Mouse (Mus musculus): ENCODE results near the gene Lrrc20. TPM values are rescaled to one million over a fixed set of nuclear protein-coding genes. Genes with fewer than 3 reads are reported as not detected.

The Lrrc20 gene
- polyA plus RNA-seq, 1 experiment from 2014 or later: 11.8 TPM

- Histone ChIP-seq H3K27me3 (ENCODE audit: control insufficient read depth, insufficient read depth, low read length) (no peaks in the 10 kb centered on the region), H3K4me3 (ENCODE audit: low read depth, low read length) (no peak overlapping the region), H3K36me3 (ENCODE audit: control insufficient read depth, insufficient read depth, low read length) (peaks cover 2% of the 10 kb centered on the region; the same call in 1 of the 2 replicates), H3K9me3 (ENCODE audit: control insufficient read depth, low read length) (no peaks in the 10 kb centered on the region), H3K4me2 (ENCODE audit: low read depth, severe bottlenecking) (no peak overlapping the region), H3K9ac (ENCODE audit: low read length) (no peak overlapping the region), H3K4me1 (ENCODE audit: control insufficient read depth, insufficient read depth, low read length) (peaks cover 17% of the 10 kb centered on the region), H3K27ac (replicated peaks; ENCODE audit: low read depth, low read length) (peak overlapping the region; percentile 60; the same call in 1 of the 2 replicates)
- WGBS: 46% methylated on average over 4 of the region's 4 CpGs
- DNase-seq (ENCODE audit: low spot score) (peak; percentile 40), ATAC-seq (ENCODE audit: insufficient number of reproducible peaks, low FRiP score, low TSS enrichment, low read depth) (no peak; the same call in 1 of the 2 replicates)
These were observed 19.9 kb downstream of the Lrrc20 start for GRCm38 (mm10) chr10:61495461-61495860.

GRCm38 (mm10) chr10:61496231-61496630, 20.6 kb downstream of the Lrrc20 start:
- Histone ChIP-seq H3K4me2 (ENCODE audit: low read depth, severe bottlenecking) (no peak overlapping the region), H3K4me1 (ENCODE audit: control insufficient read depth, insufficient read depth, low read length) (peaks cover 17% of the 10 kb centered on the region), H3K4me3 (ENCODE audit: low read depth, low read length) (no peak overlapping the region), H3K36me3 (ENCODE audit: control insufficient read depth, insufficient read depth, low read length) (peaks cover 2% of the 10 kb centered on the region; the same call in 1 of the 2 replicates), H3K27ac (replicated peaks; ENCODE audit: low read depth, low read length) (peak overlapping the region; percentile 60), H3K27me3 (ENCODE audit: control insufficient read depth, insufficient read depth, low read length) (no peaks in the 10 kb centered on the region), H3K9me3 (ENCODE audit: control insufficient read depth, low read length) (no peaks in the 10 kb centered on the region), H3K9ac (ENCODE audit: low read length) (peak overlapping the region; percentile 24; the same call in 1 of the 2 replicates)
- ATAC-seq (ENCODE audit: insufficient number of reproducible peaks, low FRiP score, low TSS enrichment, low read depth) (no peak), DNase-seq (ENCODE audit: low spot score) (no peak)
- WGBS: 71% methylated on average over 9 of the region's 9 CpGs

GRCm38 (mm10) chr10:61499505-61500466, 24.2 kb downstream of the Lrrc20 start:
- no peak overlapping the region for H3K27ac ChIP-seq (replicated peaks; ENCODE audit: low read depth, low read length)
- no peaks in the 10 kb centered on the region for H3K9me3 ChIP-seq (ENCODE audit: control insufficient read depth, low read length)
- H3K4me1 ChIP-seq (ENCODE audit: control insufficient read depth, insufficient read depth, low read length): peaks cover 17% of the 10 kb centered on the region
- peaks cover 2% of the 10 kb centered on the region; the same call in 1 of the 2 replicates for H3K36me3 ChIP-seq (ENCODE audit: control insufficient read depth, insufficient read depth, low read length)
- H3K9ac ChIP-seq (ENCODE audit: low read length): no peak overlapping the region
- H3K4me2 ChIP-seq (ENCODE audit: low read depth, severe bottlenecking): no peak overlapping the region
- no peak for ATAC-seq (ENCODE audit: insufficient number of reproducible peaks, low FRiP score, low TSS enrichment, low read depth)
- 58% methylated on average over 20 of the region's 20 CpGs for WGBS
- DNase-seq (ENCODE audit: low spot score): no peak
- H3K4me3 ChIP-seq (ENCODE audit: low read depth, low read length): no peak overlapping the region
- H3K27me3 ChIP-seq (ENCODE audit: control insufficient read depth, insufficient read depth, low read length): no peaks in the 10 kb centered on the region

DNA sequence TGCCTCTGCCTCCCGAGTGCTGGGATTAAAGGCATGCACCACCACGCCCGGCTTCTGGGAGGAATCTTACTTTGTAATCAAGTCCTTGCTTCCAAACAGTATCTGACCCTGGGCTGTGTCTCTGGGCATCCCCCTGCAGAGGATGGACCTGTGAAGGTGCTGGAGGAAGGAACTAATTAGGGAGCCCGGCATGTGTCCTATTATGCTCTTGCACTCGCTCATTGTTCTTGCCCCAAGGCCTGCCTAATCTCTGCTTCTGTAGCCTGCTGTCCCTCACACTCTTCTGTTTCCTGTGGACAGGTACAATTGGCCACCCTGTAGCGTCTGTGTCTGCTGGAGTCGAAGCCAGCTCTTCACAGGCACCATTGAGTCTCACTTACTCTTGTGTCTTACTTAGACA, 25.2 kb downstream of the Lrrc20 start:
- Histone ChIP-seq H3K27ac (replicated peaks; ENCODE audit: low read depth, low read length) (no peak overlapping the region), H3K27me3 (ENCODE audit: control insufficient read depth, insufficient read depth, low read length) (no peaks in the 10 kb centered on the region), H3K9ac (ENCODE audit: low read length) (no peak overlapping the region), H3K9me3 (ENCODE audit: control insufficient read depth, low read length) (no peaks in the 10 kb centered on the region), H3K4me3 (ENCODE audit: low read depth, low read length) (no peak overlapping the region), H3K36me3 (ENCODE audit: control insufficient read depth, insufficient read depth, low read length) (peaks cover 2% of the 10 kb centered on the region; the same call in 1 of the 2 replicates), H3K4me2 (ENCODE audit: low read depth, severe bottlenecking) (no peak overlapping the region), H3K4me1 (ENCODE audit: control insufficient read depth, insufficient read depth, low read length) (peaks cover 10% of the 10 kb centered on the region)
- 65% methylated on average over 7 of the region's 7 CpGs for WGBS
- no peak for DNase-seq (ENCODE audit: low spot score)
- no peak for ATAC-seq (ENCODE audit: insufficient number of reproducible peaks, low FRiP score, low TSS enrichment, low read depth)

DNA sequence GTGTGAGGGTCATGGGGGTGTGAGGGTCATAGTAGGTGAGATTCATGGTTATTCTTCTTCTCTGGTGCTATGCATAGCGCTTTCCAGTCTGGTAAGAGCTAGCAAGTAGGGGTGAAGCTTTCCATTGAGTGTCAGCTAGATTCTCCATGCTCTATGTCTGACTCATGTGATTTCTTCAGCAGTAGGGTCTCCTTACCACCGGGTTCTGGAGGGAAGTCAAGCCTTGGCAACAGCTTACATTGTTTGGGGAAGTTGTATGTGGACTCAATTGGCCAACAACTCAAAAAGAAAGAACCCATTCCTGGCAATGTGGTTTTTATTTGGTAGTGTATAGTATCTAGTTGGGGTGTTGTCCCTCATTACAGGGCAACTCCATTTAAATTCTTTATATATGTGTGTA, 28.5 kb downstream of the Lrrc20 start:
- ATAC-seq (ENCODE audit: insufficient number of reproducible peaks, low FRiP score, low TSS enrichment, low read depth): no peak
- Histone ChIP-seq H3K36me3 (ENCODE audit: control insufficient read depth, insufficient read depth, low read length) (no peaks in the 10 kb centered on the region), H3K9ac (ENCODE audit: low read length) (no peak overlapping the region), H3K4me3 (ENCODE audit: low read depth, low read length) (no peak overlapping the region), H3K9me3 (ENCODE audit: control insufficient read depth, low read length) (no peaks in the 10 kb centered on the region), H3K27ac (replicated peaks; ENCODE audit: low read depth, low read length) (no peak overlapping the region), H3K4me1 (ENCODE audit: control insufficient read depth, insufficient read depth, low read length) (no peaks in the 10 kb centered on the region), H3K4me2 (ENCODE audit: low read depth, severe bottlenecking) (no peak overlapping the region), H3K27me3 (ENCODE audit: control insufficient read depth, insufficient read depth, low read length) (no peaks in the 10 kb centered on the region)
- 91% methylated on average over 2 of the region's 2 CpGs for WGBS
- no peak for DNase-seq (ENCODE audit: low spot score)

DNA sequence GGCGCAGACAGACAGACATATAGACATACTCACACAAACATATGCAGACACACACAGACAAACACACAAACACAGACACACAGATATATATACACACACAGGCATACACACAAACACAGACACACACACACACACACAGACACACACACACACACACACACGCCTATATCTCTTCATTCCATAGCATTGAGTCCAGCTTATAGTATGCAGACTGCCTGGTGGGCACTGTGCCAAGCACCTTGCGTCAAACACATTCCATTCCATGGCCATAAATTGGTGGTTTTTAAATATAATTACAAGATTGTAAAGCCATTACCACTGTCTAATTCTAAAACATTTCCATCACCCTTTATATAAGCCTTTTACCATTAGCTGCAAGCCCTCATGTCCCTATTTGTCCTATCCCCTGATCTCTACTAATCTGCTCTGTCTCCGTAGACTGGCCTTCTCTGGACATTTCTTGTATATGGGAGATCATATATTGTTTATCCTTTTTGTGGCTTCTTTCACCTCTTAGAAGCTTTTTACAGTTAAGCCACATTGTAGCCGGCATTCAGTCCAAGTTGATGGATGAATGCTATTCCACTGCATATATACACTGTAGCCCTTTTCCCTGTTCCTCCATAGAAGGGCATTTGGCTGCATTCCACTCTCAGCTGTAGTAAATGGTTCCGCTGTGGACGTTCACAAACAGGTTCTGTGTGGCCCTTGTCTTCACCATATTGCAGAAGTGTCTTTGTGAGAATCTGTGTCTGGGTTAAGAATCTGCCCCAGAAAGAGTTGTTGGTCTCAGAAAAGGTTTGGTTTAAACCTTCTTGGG, 31.0 kb downstream of the Lrrc20 start:
- Histone ChIP-seq H3K27ac (replicated peaks; ENCODE audit: low read depth, low read length) (no peak overlapping the region), H3K4me1 (ENCODE audit: control insufficient read depth, insufficient read depth, low read length) (no peaks in the 10 kb centered on the region), H3K27me3 (ENCODE audit: control insufficient read depth, insufficient read depth, low read length) (no peaks in the 10 kb centered on the region), H3K4me3 (ENCODE audit: low read depth, low read length) (no peak overlapping the region), H3K36me3 (ENCODE audit: control insufficient read depth, insufficient read depth, low read length) (no peaks in the 10 kb centered on the region), H3K9me3 (ENCODE audit: control insufficient read depth, low read length) (no peaks in the 10 kb centered on the region), H3K4me2 (ENCODE audit: low read depth, severe bottlenecking) (no peak overlapping the region), H3K9ac (ENCODE audit: low read length) (no peak overlapping the region)
- WGBS: 88% methylated on average over 7 of the region's 7 CpGs
- DNase-seq (ENCODE audit: low spot score): no peak
- ATAC-seq (ENCODE audit: insufficient number of reproducible peaks, low FRiP score, low TSS enrichment, low read depth): no peak

- ATAC-seq (ENCODE audit: insufficient number of reproducible peaks, low FRiP score, low TSS enrichment, low read depth) (no peak), DNase-seq (ENCODE audit: low spot score) (no peak)
- H3K4me3 ChIP-seq (ENCODE audit: low read depth, low read length): no peak overlapping the region
- no peak overlapping the region for H3K27ac ChIP-seq (replicated peaks; ENCODE audit: low read depth, low read length)
- WGBS: 90% methylated on average over 5 of the region's 5 CpGs
- H3K36me3 ChIP-seq (ENCODE audit: control insufficient read depth, insufficient read depth, low read length): no peaks in the 10 kb centered on the region
- H3K27me3 ChIP-seq (ENCODE audit: control insufficient read depth, insufficient read depth, low read length): no peaks in the 10 kb centered on the region
- H3K9ac ChIP-seq (ENCODE audit: low read length): no peak overlapping the region
- no peak overlapping the region for H3K4me2 ChIP-seq (ENCODE audit: low read depth, severe bottlenecking)
- no peaks in the 10 kb centered on the region for H3K9me3 ChIP-seq (ENCODE audit: control insufficient read depth, low read length)
- no peaks in the 10 kb centered on the region for H3K4me1 ChIP-seq (ENCODE audit: control insufficient read depth, insufficient read depth, low read length)
These were observed 34.3 kb downstream of the Lrrc20 start for GRCm38 (mm10) chr10:61509873-61510272.

- 32% methylated on average over 7 of the region's 7 CpGs for WGBS
- Histone ChIP-seq H3K27me3 (ENCODE audit: control insufficient read depth, insufficient read depth, low read length) (no peaks in the 10 kb centered on the region), H3K36me3 (ENCODE audit: control insufficient read depth, insufficient read depth, low read length) (no peaks in the 10 kb centered on the region), H3K9me3 (ENCODE audit: control insufficient read depth, low read length) (no peaks in the 10 kb centered on the region), H3K4me1 (ENCODE audit: control insufficient read depth, insufficient read depth, low read length) (no peaks in the 10 kb centered on the region), H3K4me2 (ENCODE audit: low read depth, severe bottlenecking) (no peak overlapping the region), H3K27ac (replicated peaks; ENCODE audit: low read depth, low read length) (no peak overlapping the region; the same call in 1 of the 2 replicates), H3K4me3 (ENCODE audit: low read depth, low read length) (no peak overlapping the region), H3K9ac (ENCODE audit: low read length) (no peak overlapping the region)
- DNase-seq (ENCODE audit: low spot score) (peak; percentile 32), ATAC-seq (ENCODE audit: insufficient number of reproducible peaks, low FRiP score, low TSS enrichment, low read depth) (no peak)
These were observed 35.2 kb downstream of the Lrrc20 start for GRCm38 (mm10) chr10:61510809-61511208.
